ENCODE assay signal across 23 mouse cellular contexts in genomic region chr16:84770891-84771290, GRCm38 (mm10). TPM values are rescaled to one million over a fixed set of nuclear protein-coding genes. Genes with fewer than 3 reads are reported as not detected.
A peak's percentile ranks its signal among the peaks of the same experiment; 100 is the strongest.
DNase-seq lines count a peak whose midpoint lies in the region; TF ChIP-seq lines count a peak whose summit lies in the region.
"Had no signal": no experiment of that assay in that cellular context is flagged by ENCODE, and none has a peak within 500 bp of the region (broad histone marks: within the 10 kb centered on the region; RNA-seq: fewer than 3 reads in every experiment).

No protein-coding gene starts in this region.

- H3K27ac ChIP-seq in ES-Bruce4 (ENCODE audit: insufficient read depth, low read length): peak overlapping the region; percentile 99
- H3K27ac ChIP-seq: embryonic facial prominence, embryonic 10.5 days; embryonic facial prominence, embryonic 13.5 days; forebrain, embryonic 12.5 days; forebrain, embryonic 15.5 days; heart, embryonic 15.5 days; hindbrain, embryonic 14.5 days; hindbrain, postnatal 0 days had no signal

- no peaks in the 10 kb centered on the region for H3K9me3 ChIP-seq in ES-Bruce4 (replicated peaks; ENCODE audit: control insufficient read depth, insufficient read depth, low read length, poor library complexity, severe bottlenecking)
- H3K9me3 ChIP-seq: embryonic facial prominence, embryonic 10.5 days; embryonic facial prominence, embryonic 13.5 days; forebrain, embryonic 12.5 days; forebrain, embryonic 15.5 days; heart, embryonic 12.5 days; heart, embryonic 15.5 days had no signal

- intact Hi-C loops in heart, postnatal 25 days (cut with DNase I): no loop called here

- peaks cover 5% of the 10 kb centered on the region for H3K4me1 ChIP-seq in ES-Bruce4 (ENCODE audit: control insufficient read depth, insufficient read depth, low read length)
- H3K4me1 ChIP-seq: heart, embryonic 12.5 days had no signal

- no peaks in the 10 kb centered on the region for H3K36me3 ChIP-seq in ES-Bruce4 (ENCODE audit: control insufficient read depth, insufficient read depth, low read length, poor library complexity, severe bottlenecking)
- H3K36me3 ChIP-seq: embryonic facial prominence, embryonic 10.5 days; embryonic facial prominence, embryonic 13.5 days; forebrain, embryonic 12.5 days; forebrain, embryonic 15.5 days; heart, embryonic 12.5 days; heart, embryonic 15.5 days had no signal

- no peak for TF ChIP-seq EP300 in ES-Bruce4 (IDR thresholded peaks at IDR 0.05; ENCODE audit: insufficient read depth, low read depth, low read length)

- TF ChIP-seq CTCF in ES-Bruce4 (IDR thresholded peaks at IDR 0.05; ENCODE audit: low read depth, low read length): no peak

- H3K9ac ChIP-seq in ES-Bruce4 (ENCODE audit: low read depth, poor library complexity, severe bottlenecking): no peak overlapping the region; the same call in 1 of the 2 replicates
- H3K9ac ChIP-seq: embryonic facial prominence, embryonic 13.5 days; forebrain, embryonic 12.5 days; forebrain, embryonic 15.5 days; heart, embryonic 12.5 days; heart, embryonic 15.5 days; hindbrain, embryonic 14.5 days had no signal

- no peak overlapping the region for H3K4me3 ChIP-seq in ES-Bruce4 (ENCODE audit: low read depth, low read length)
- H3K4me3 ChIP-seq: embryonic facial prominence, embryonic 10.5 days; embryonic facial prominence, embryonic 13.5 days; erythroblast, embryonic 14.5 days; forebrain, embryonic 12.5 days; forebrain, embryonic 15.5 days; heart, embryonic 12.5 days; heart, embryonic 15.5 days had no signal

- no peaks in the 10 kb centered on the region for H3K27me3 ChIP-seq in ES-Bruce4 (ENCODE audit: control insufficient read depth, insufficient read depth, low read length, poor library complexity, severe bottlenecking)
- H3K27me3 ChIP-seq: forebrain, embryonic 12.5 days; forebrain, embryonic 15.5 days; heart, embryonic 12.5 days; heart, embryonic 15.5 days had no signal

- TF ChIP-seq POLR2A in ES-Bruce4 (IDR thresholded peaks at IDR 0.05; ENCODE audit: insufficient read depth, low read length): no peak

- peak; percentile 82 for DNase-seq in heart, adult 11 months
- no peak for DNase-seq in heart, postnatal 25 days (ENCODE audit: low spot score)
- peak; percentile 63 for DNase-seq in R1 (ENCODE audit: low read depth, low spot score)
- no peak for DNase-seq in lung, adult 18-20 months
- DNase-seq in cerebellum, adult 18-20 months: no peak
- DNase-seq: adrenal gland, adult 2 months; adrenal gland, postnatal 14 days; cerebellum, adult 11 months; cerebellum, adult 8-10 months; cerebellum, postnatal 36 days; embryo, embryonic 11 days; kidney, adult 18-20 months had no signal

RNA-seq across cellular contexts. Expression of gene Jam2, which starts 3.0 kb away (rescaled TPM):
- total RNA-seq in heart, postnatal 25 days (2021): 10 to 100 TPM; 63.5 to 66.0 TPM
- 43.5 and 52.7 TPM in 2 replicates for polyA plus RNA-seq in ES-Bruce4 (2011; ENCODE audit: insufficient read depth, insufficient read length, low read depth, missing spikeins)
- polyA plus RNA-seq: activated CD4-positive, CD25-positive, alpha-beta regulatory T cell, adult 4 months; erythroblast, embryonic 14.5 days had no signal

RNA-seq across cellular contexts. Expression of gene Mrpl39, which starts 35.3 kb away (rescaled TPM):
- total RNA-seq in heart, postnatal 25 days (2021): 10 to 100 TPM; 34.3 to 38.8 TPM
- 50.1 and 53.2 TPM in 2 replicates for polyA plus RNA-seq in ES-Bruce4 (2011; ENCODE audit: insufficient read depth, insufficient read length, low read depth, missing spikeins)

Comparison
In these comparisons a context has a peak if more than half of its experiments do, and no peak if none do; other contexts are left out.
1. DNase-seq: peak in heart, adult 11 months (single experiment) and R1 (single experiment); none in heart, postnatal 25 days (single experiment), lung, adult 18-20 months (0 of 2) and cerebellum, adult 18-20 months (0 of 2).